11 mouse cellular contexts compared by ENCODE assay signal in genomic region chr3:142757841-142758240, GRCm38 (mm10). TPM values are rescaled to one million over a fixed set of nuclear protein-coding genes. Genes with fewer than 3 reads are reported as not detected.
DNase-seq lines count a peak whose midpoint lies in the region; ATAC-seq and TF ChIP-seq lines count a peak whose summit lies in the region.
"Had no signal": no experiment of that assay in that cellular context is flagged by ENCODE, and none has a peak within 500 bp of the region (broad histone marks: within the 10 kb centered on the region; RNA-seq: fewer than 3 reads in every experiment).

No protein-coding gene starts in this region.

- intact Hi-C loops in left cerebral cortex, postnatal 36 days (cut with DNase I) = no loop called here

- H3K4me1 ChIP-seq in lung, embryonic 16.5 days (replicated peaks; ENCODE audit: control insufficient read depth, insufficient read depth, low read length) = no peaks in the 10 kb centered on the region
- H3K4me1 ChIP-seq in heart, embryonic 14.5 days (ENCODE audit: control insufficient read depth in 2 of 2, insufficient read depth in 2 of 2, low read length in 2 of 2) = peaks cover 9 to 22% of the 10 kb centered on the region in 2 experiments; a peak in 3 of 4 replicates
- H3K4me1 ChIP-seq in liver, embryonic 11.5 days (replicated peaks; ENCODE audit: control insufficient read depth, insufficient read depth, low read length) = peaks cover 13% of the 10 kb centered on the region
- H3K4me1 ChIP-seq in stomach, postnatal 0 days (replicated peaks; ENCODE audit: control insufficient read depth, insufficient read depth) = no peaks in the 10 kb centered on the region
- H3K4me1 ChIP-seq in forebrain, embryonic 11.5 days (replicated peaks; ENCODE audit: control insufficient read depth, insufficient read depth, low read length) = no peaks in the 10 kb centered on the region

- H3K4me2 ChIP-seq in lung, embryonic 16.5 days (ENCODE audit: low read depth, low read length) = peak overlapping the region; percentile 30
- peak overlapping the region; percentile 63 for H3K4me2 ChIP-seq in heart, embryonic 14.5 days (ENCODE audit: low read length)
- H3K4me2 ChIP-seq in liver, embryonic 11.5 days = peak overlapping the region; percentile 56
- H3K4me2 ChIP-seq in stomach, postnatal 0 days (replicated peaks; ENCODE audit: low read depth) = no peak overlapping the region
- H3K4me2 ChIP-seq in forebrain, embryonic 11.5 days (ENCODE audit: low read depth, low read length, severe bottlenecking) = no peak overlapping the region

- no peak for TF ChIP-seq CTCF in stomach, postnatal 0 days (IDR thresholded peaks at IDR 0.05; ENCODE audit: low read depth)

- no peak for DNase-seq in lung, postnatal 10 days
- no peak for DNase-seq in liver, embryonic 11.5 days (ENCODE audit: low spot score)
- peak; percentile 51 for DNase-seq in stomach, postnatal 0 days (ENCODE audit: low spot score)
- no peak for DNase-seq in left cerebral cortex, postnatal 36 days (ENCODE audit: low spot score in 2 of 2)
- DNase-seq in B cell, adult 2 months = no peak
- DNase-seq in forebrain, embryonic 11.5 days (ENCODE audit: low spot score) = no peak
- DNase-seq: cerebellum, adult 2 months; thymus, postnatal 14 days had no signal

- no peak overlapping the region for H3K9ac ChIP-seq in lung, embryonic 16.5 days (ENCODE audit: low read length)
- H3K9ac ChIP-seq in heart, embryonic 14.5 days (ENCODE audit: low read length) = peak overlapping the region; percentile 34; the same call in 1 of the 2 replicates
- no peak overlapping the region for H3K9ac ChIP-seq in liver, embryonic 11.5 days (ENCODE audit: low read depth, low read length)
- no peak overlapping the region for H3K9ac ChIP-seq in stomach, postnatal 0 days (ENCODE audit: low read length)
- H3K9ac ChIP-seq in forebrain, embryonic 11.5 days (ENCODE audit: low read length) = no peak overlapping the region

- no peak overlapping the region for H3K27ac ChIP-seq in lung, embryonic 16.5 days (ENCODE audit: low read length)
- peak overlapping the region in 1 of 2 experiments; percentile 14; a peak in 1 of 4 replicates for H3K27ac ChIP-seq in heart, embryonic 14.5 days (replicated peaks in 1 of 2; ENCODE audit: control insufficient read depth in 1 of 2, insufficient read depth in 1 of 2, low read depth in 2 of 2, low read length in 2 of 2)
- H3K27ac ChIP-seq in liver, embryonic 11.5 days (ENCODE audit: low read depth, low read length) = no peak overlapping the region
- H3K27ac ChIP-seq in stomach, postnatal 0 days (replicated peaks) = no peak overlapping the region
- no peak overlapping the region for H3K27ac ChIP-seq in forebrain, embryonic 11.5 days (ENCODE audit: low read depth, low read length)

- 18% methylated on average over 12 of the region's 12 CpGs for WGBS in lung, embryonic 16.5 days
- WGBS in heart, embryonic 14.5 days = 11% methylated on average over 12 of the region's 12 CpGs
- 20% methylated on average over 12 of the region's 12 CpGs for WGBS in liver, embryonic 11.5 days
- WGBS in stomach, postnatal 0 days = 39% methylated on average over 12 of the region's 12 CpGs
- WGBS in forebrain, embryonic 11.5 days = 72% methylated on average over 12 of the region's 12 CpGs

- 0 out of 2 replicates have a peak overlapping the region, but pooled peaks have one; percentile 6 for H3K4me3 ChIP-seq in lung, embryonic 16.5 days (ENCODE audit: low read length)
- peak overlapping the region; percentile 11 to 23; a peak in 2 of 4 replicates for H3K4me3 ChIP-seq in heart, embryonic 14.5 days (ENCODE audit: control insufficient read depth in 1 of 2, insufficient read depth in 1 of 2, low read depth in 1 of 2, low read length in 2 of 2)
- no peak overlapping the region for H3K4me3 ChIP-seq in liver, embryonic 11.5 days (ENCODE audit: low read depth, low read length)
- no peak overlapping the region for H3K4me3 ChIP-seq in stomach, postnatal 0 days (ENCODE audit: low read depth, low read length)
- no peak overlapping the region for H3K4me3 ChIP-seq in forebrain, embryonic 11.5 days (ENCODE audit: low read depth, low read length)

- H3K9me3 ChIP-seq in lung, embryonic 16.5 days (ENCODE audit: control insufficient read depth, low read length) = no peaks in the 10 kb centered on the region
- no peaks in the 10 kb centered on the region for H3K9me3 ChIP-seq in heart, embryonic 14.5 days (ENCODE audit: control insufficient read depth, low read length)
- no peaks in the 10 kb centered on the region for H3K9me3 ChIP-seq in liver, embryonic 11.5 days (ENCODE audit: control insufficient read depth, low read length)
- no peaks in the 10 kb centered on the region for H3K9me3 ChIP-seq in stomach, postnatal 0 days (ENCODE audit: control insufficient read depth, low read length)
- H3K9me3 ChIP-seq in forebrain, embryonic 11.5 days (ENCODE audit: control insufficient read depth, low read length) = no peaks in the 10 kb centered on the region

- H3K36me3 ChIP-seq in lung, embryonic 16.5 days (ENCODE audit: control insufficient read depth, insufficient read depth, low read length) = no peaks in the 10 kb centered on the region
- no peaks in the 10 kb centered on the region for H3K36me3 ChIP-seq in heart, embryonic 14.5 days (ENCODE audit: control insufficient read depth, insufficient read depth, low read length)
- H3K36me3 ChIP-seq in liver, embryonic 11.5 days (ENCODE audit: control insufficient read depth, insufficient read depth, low read length) = no peaks in the 10 kb centered on the region
- H3K36me3 ChIP-seq in stomach, postnatal 0 days (ENCODE audit: control insufficient read depth, insufficient read depth, low read length) = no peaks in the 10 kb centered on the region
- no peaks in the 10 kb centered on the region for H3K36me3 ChIP-seq in forebrain, embryonic 11.5 days (ENCODE audit: control insufficient read depth, insufficient read depth, low read length)

- no peaks in the 10 kb centered on the region for H3K27me3 ChIP-seq in lung, embryonic 16.5 days (ENCODE audit: control insufficient read depth, insufficient read depth, low read depth, low read length)
- no peaks in the 10 kb centered on the region for H3K27me3 ChIP-seq in heart, embryonic 14.5 days (ENCODE audit: control insufficient read depth, insufficient read depth, low read length)
- H3K27me3 ChIP-seq in liver, embryonic 11.5 days (replicated peaks; ENCODE audit: control insufficient read depth, insufficient read depth, low read length) = no peaks in the 10 kb centered on the region
- no peaks in the 10 kb centered on the region for H3K27me3 ChIP-seq in stomach, postnatal 0 days (ENCODE audit: control insufficient read depth, insufficient read depth, low read length)
- H3K27me3 ChIP-seq in forebrain, embryonic 11.5 days (ENCODE audit: control insufficient read depth, insufficient read depth, low read length) = no peaks in the 10 kb centered on the region

- TF ChIP-seq EP300 in stomach, postnatal 0 days (optimal IDR thresholded peaks at IDR 0.05) = no peak

- ATAC-seq in lung, embryonic 16.5 days (ENCODE audit: low read depth) = no peak
- no peak for ATAC-seq in heart, embryonic 14.5 days (ENCODE audit: insufficient number of reproducible peaks, insufficient read depth, low FRiP score, low read depth)
- ATAC-seq in liver, embryonic 11.5 days (replicated peaks; ENCODE audit: low FRiP score) = peak; percentile 86
- peak; percentile 38; the same call in 1 of the 2 replicates for ATAC-seq in stomach, postnatal 0 days (ENCODE audit: low FRiP score, low TSS enrichment)
- ATAC-seq in forebrain, embryonic 11.5 days (replicated peaks; ENCODE audit: low FRiP score) = no peak
- ATAC-seq: activated CD4-positive, CD25-positive, alpha-beta regulatory T cell, adult 4 months had no signal

RNA-seq across cellular contexts. Expression of gene Gtf2b, which starts 7.0 kb away (rescaled TPM):
- 91.6 and 94.9 TPM in 2 replicates for polyA plus RNA-seq in lung, embryonic 16.5 days (2015; fragmentation: Nextera tagmentation; extraction: Ambion mirVana)
- 57.9 and 64.8 TPM in 2 replicates for polyA plus RNA-seq in heart, embryonic 14.5 days (2014; fragmentation: Nextera tagmentation; extraction: Ambion mirVana)
- polyA plus RNA-seq in liver, embryonic 11.5 days (2014; fragmentation: Nextera tagmentation; extraction: Ambion mirVana) = 67.3 and 74.1 TPM in 2 replicates
- polyA plus RNA-seq in stomach, postnatal 0 days (2015; fragmentation: Nextera tagmentation; extraction: Ambion mirVana) = 52.8 and 54.5 TPM in 2 replicates
- 10 to 100 TPM; 40.6 to 42.5 TPM for total RNA-seq in left cerebral cortex, postnatal 36 days (2021)
- 94.1 and 94.7 TPM in 2 replicates for polyA plus RNA-seq in forebrain, embryonic 11.5 days (2014; fragmentation: Nextera tagmentation; extraction: Ambion mirVana)

RNA-seq across cellular contexts. Expression of gene Kyat3, which starts 57.0 kb away (rescaled TPM):
- polyA plus RNA-seq in lung, embryonic 16.5 days (2015; fragmentation: Nextera tagmentation; extraction: Ambion mirVana) = 12.7 and 14.0 TPM in 2 replicates
- 9.7 and 11.1 TPM in 2 replicates for polyA plus RNA-seq in heart, embryonic 14.5 days (2014; fragmentation: Nextera tagmentation; extraction: Ambion mirVana)
- polyA plus RNA-seq in liver, embryonic 11.5 days (2014; fragmentation: Nextera tagmentation; extraction: Ambion mirVana) = 13.5 and 16.6 TPM in 2 replicates
- polyA plus RNA-seq in stomach, postnatal 0 days (2015; fragmentation: Nextera tagmentation; extraction: Ambion mirVana) = 11.0 and 11.8 TPM in 2 replicates
- total RNA-seq in left cerebral cortex, postnatal 36 days (2021) = 1 to 10 TPM; 4.0 to 6.8 TPM
- polyA plus RNA-seq in forebrain, embryonic 11.5 days (2014; fragmentation: Nextera tagmentation; extraction: Ambion mirVana) = 10.4 and 11.3 TPM in 2 replicates

Comparison
In these comparisons a context has a peak if more than half of its experiments do, and no peak if none do; other contexts are left out.
1. ATAC-seq: peak in liver, embryonic 11.5 days (single experiment) and stomach, postnatal 0 days (single experiment); none in lung, embryonic 16.5 days (single experiment), heart, embryonic 14.5 days (single experiment) and forebrain, embryonic 11.5 days (single experiment).
2. H3K4me2 ChIP-seq: peak in lung, embryonic 16.5 days (single experiment), heart, embryonic 14.5 days (single experiment) and liver, embryonic 11.5 days (single experiment); none in stomach, postnatal 0 days (single experiment) and forebrain, embryonic 11.5 days (single experiment).
3. H3K4me3 ChIP-seq: peak in lung, embryonic 16.5 days (single experiment) and heart, embryonic 14.5 days (2 of 2); none in liver, embryonic 11.5 days (single experiment), stomach, postnatal 0 days (single experiment) and forebrain, embryonic 11.5 days (single experiment).